Mouse (Mus musculus): ENCODE measurements around the gene Noxo1. TPM values are rescaled to one million over a fixed set of nuclear protein-coding genes. Genes with fewer than 3 reads are reported as not detected.
"Not testable (repeated sequence)": the region's sequence is repeated elsewhere in the genome, so short reads cannot be mapped to it uniquely, and the experiment has no call there.

The Noxo1 gene
- total RNA-seq, 2 experiments from 2014 or later = 2.5 to 3.0 TPM

GRCm38 (mm10) chr17:24677500-24678080, 18.4 kb upstream of the Noxo1 start:
- DNase-seq = no peak

- DNase-seq = no peak
These were observed 9.5 kb upstream of the Noxo1 start for GRCm38 (mm10) chr17:24686514-24686913.

- peak in 1 of 2 experiments; percentile 27 for DNase-seq
These were observed 8.9 kb upstream of the Noxo1 start for GRCm38 (mm10) chr17:24687146-24687595.

GRCm38 (mm10) chr17:24687599-24687998, 8.4 kb upstream of the Noxo1 start:
- DNase-seq = no peak

GRCm38 (mm10) chr17:24689251-24690081, 6.6 kb upstream of the Noxo1 start, which contains the start of gene Syngr3:
TSS of gene Syngr3 (minus strand) at chr17:24689955.
- DNase-seq = peak; percentile 60 to 63

GRCm38 (mm10) chr17:24692385-24692784, 3.6 kb upstream of the Noxo1 start:
- DNase-seq = no peak

- peak in 1 of 2 experiments; percentile 35 for DNase-seq
These were observed 566 bp upstream of the Noxo1 start for GRCm38 (mm10) chr17:24695326-24696010.

- DNase-seq = no peak
These were observed 2.0 kb downstream of the Noxo1 start for GRCm38 (mm10) chr17:24697985-24698384.

- no peak for DNase-seq
These were observed 2.7 kb downstream of the Noxo1 start for GRCm38 (mm10) chr17:24698715-24699114.

- DNase-seq = no peak
These were observed 3.4 kb downstream of the Noxo1 start for GRCm38 (mm10) chr17:24699473-24699872.

GRCm38 (mm10) chr17:24701251-24701650, 5.2 kb downstream of the Noxo1 start:
- DNase-seq = no peak

GRCm38 (mm10) chr17:24705821-24706220, 9.8 kb downstream of the Noxo1 start:
- DNase-seq = no peak

- peak; percentile 93 for DNase-seq
These were observed 11.2 kb downstream of the Noxo1 start, which contains the start of gene Tbl3 for GRCm38 (mm10) chr17:24706982-24707800. TSS of gene Tbl3 (minus strand) at chr17:24707660.

GRCm38 (mm10) chr17:24707801-24708425, 11.9 kb downstream of the Noxo1 start:
- DNase-seq = no peak

GRCm38 (mm10) chr17:24708646-24709045, 12.6 kb downstream of the Noxo1 start:
- DNase-seq = no peak

GRCm38 (mm10) chr17:24715556-24715955, 19.5 kb downstream of the Noxo1 start:
- no peak for DNase-seq

- DNase-seq = no peak
These were observed 20.2 kb downstream of the Noxo1 start for GRCm38 (mm10) chr17:24716166-24716682.

- no peak for DNase-seq
These were observed 21.9 kb downstream of the Noxo1 start, which contains the start of the genes Rnf151 and Rps2 for GRCm38 (mm10) chr17:24717943-24718342. TSS of gene Rnf151 (minus strand) at chr17:24718063. TSS of gene Rps2 (plus strand) at chr17:24718116.

GRCm38 (mm10) chr17:24718938-24719337, 22.9 kb downstream of the Noxo1 start:
- DNase-seq = not testable (repeated sequence)

GRCm38 (mm10) chr17:24719494-24720222, 23.6 kb downstream of the Noxo1 start:
- DNase-seq = peak; percentile 97 to 98
